Mouse (Mus musculus): ENCODE results near the gene Stc2.

The Stc2 gene

GRCm38 (mm10) chr11:31366421-31366820, 3.5 kb downstream of the Stc2 start:
- DNase-seq (ENCODE audit: low read depth, low spot score), result no peak

- no peak for DNase-seq (ENCODE audit: low read depth, low spot score)
These were observed 3.9 kb downstream of the Stc2 start for GRCm38 (mm10) chr11:31365981-31366380.

GRCm38 (mm10) chr11:31365280-31365679, 4.6 kb downstream of the Stc2 start:
- DNase-seq (ENCODE audit: low read depth, low spot score), result no peak

GRCm38 (mm10) chr11:31362856-31363255, 7.0 kb downstream of the Stc2 start:
- no peak for DNase-seq (ENCODE audit: low read depth, low spot score)

GRCm38 (mm10) chr11:31362330-31362729, 7.5 kb downstream of the Stc2 start:
- peak; percentile 42 for DNase-seq (ENCODE audit: low read depth, low spot score)

- DNase-seq (ENCODE audit: low read depth, low spot score), result no peak
These were observed 8.8 kb downstream of the Stc2 start for GRCm38 (mm10) chr11:31361047-31361446.

- DNase-seq (ENCODE audit: low read depth, low spot score), result no peak
These were observed 10.5 kb downstream of the Stc2 start for GRCm38 (mm10) chr11:31359283-31359902.

GRCm38 (mm10) chr11:31358453-31358852, 11.4 kb downstream of the Stc2 start:
- no peak for DNase-seq (ENCODE audit: low read depth, low spot score)

GRCm38 (mm10) chr11:31356866-31357265, 13.0 kb downstream of the Stc2 start:
- DNase-seq (ENCODE audit: low read depth, low spot score), result no peak

- DNase-seq (ENCODE audit: low read depth, low spot score), result no peak
These were observed 14.1 kb downstream of the Stc2 start for GRCm38 (mm10) chr11:31355737-31356136.

GRCm38 (mm10) chr11:31354514-31354913, 15.4 kb downstream of the Stc2 start:
- DNase-seq (ENCODE audit: low read depth, low spot score), result no peak
